Mouse (Mus musculus) embryonic fibroblast, embryonic 13.5 days (primary cell): Measurements from ENCODE around the gene Capzb.

Experiments used
- CTCF ChIP-seq: IDR thresholded peaks from 2 replicates; pipeline ENCODE4 v1.5.1; 2011; ENCODE audit warnings: mild to moderate bottlenecking, control low read depth, low read length, moderate library complexity, borderline replicate concordance; ENCODE audit not compliant: insufficient read depth
- POLR2A ChIP-seq: IDR thresholded peaks from 2 replicates; pipeline ENCODE4 v1.6.1; 2011; ENCODE audit warnings: low read depth, mild to moderate bottlenecking, control low read depth, low read length, moderate library complexity

DNA sequence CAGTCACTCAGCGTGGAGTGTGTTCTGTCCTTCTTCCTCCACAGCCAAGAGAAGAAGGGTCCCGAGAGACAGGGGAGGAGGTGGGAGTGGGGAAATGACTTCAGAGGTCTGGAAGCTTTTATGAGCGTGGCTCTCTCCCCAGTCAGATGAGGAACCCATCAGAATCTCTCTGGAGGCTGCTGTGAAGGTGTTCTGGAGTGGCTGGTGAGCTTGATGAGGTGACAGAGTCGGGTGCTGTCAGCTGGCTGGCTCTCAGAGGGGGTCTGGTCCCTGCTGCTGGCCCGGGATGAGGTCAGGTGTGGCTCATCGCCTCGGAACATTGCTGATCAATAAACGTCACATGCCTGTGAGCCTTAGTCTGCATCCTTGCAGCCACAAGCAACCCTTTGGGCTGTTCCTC is 25.6 kb upstream of the Capzb start:
- TF ChIP-seq POLR2A = no peak
- TF ChIP-seq CTCF = no peak
